Mouse (Mus musculus): ENCODE measurements around the gene Tiprl.

Tiprl gene

GRCm38 (mm10) chr1:165201445-165202012 lies 35.3 kb downstream of the Tiprl start:
- DNase-seq = no peak

- DNase-seq = no peak
Observed at GRCm38 (mm10) chr1:165200748-165201147, 36.0 kb downstream of the Tiprl start.

GRCm38 (mm10) chr1:165199639-165200038 lies 37.2 kb downstream of the Tiprl start:
- no peak for DNase-seq

GRCm38 (mm10) chr1:165198951-165199350 lies 37.8 kb downstream of the Tiprl start:
- DNase-seq = no peak

- no peak for DNase-seq
Observed at GRCm38 (mm10) chr1:165197875-165198274, 38.9 kb downstream of the Tiprl start.

GRCm38 (mm10) chr1:165195396-165195960 lies 41.3 kb downstream of the Tiprl start:
- no peak for DNase-seq

- no peak for DNase-seq
Observed at GRCm38 (mm10) chr1:165194662-165195013, 42.2 kb downstream of the Tiprl start.

GRCm38 (mm10) chr1:165193880-165194661 lies 42.7 kb downstream of the Tiprl start, which contains the start of gene Sft2d2:
Sft2d2 (minus strand) TSS chr1:165194438.
- DNase-seq = peak; percentile 58

GRCm38 (mm10) chr1:165193426-165193825 lies 43.4 kb downstream of the Tiprl start:
- DNase-seq = no peak

GRCm38 (mm10) chr1:165192714-165193264 lies 44.0 kb downstream of the Tiprl start:
- DNase-seq = no peak

- DNase-seq = no peak
Observed at GRCm38 (mm10) chr1:165192102-165192501, 44.7 kb downstream of the Tiprl start.

- DNase-seq = no peak
Observed at GRCm38 (mm10) chr1:165191611-165192010, 45.2 kb downstream of the Tiprl start.

GRCm38 (mm10) chr1:165190571-165191273 lies 46.1 kb downstream of the Tiprl start:
- DNase-seq = no peak

GRCm38 (mm10) chr1:165190068-165190467 lies 46.7 kb downstream of the Tiprl start:
- no peak for DNase-seq

- no peak for DNase-seq
Observed at GRCm38 (mm10) chr1:165188806-165189580, 47.8 kb downstream of the Tiprl start.

- no peak for DNase-seq
Observed at GRCm38 (mm10) chr1:165187357-165187756, 49.4 kb downstream of the Tiprl start.

- DNase-seq = no peak
Observed at GRCm38 (mm10) chr1:165186491-165186890, 50.3 kb downstream of the Tiprl start.

- DNase-seq = no peak
Observed at GRCm38 (mm10) chr1:165185116-165185515, 51.7 kb downstream of the Tiprl start.

GRCm38 (mm10) chr1:165184178-165184577 lies 52.6 kb downstream of the Tiprl start:
- DNase-seq = no peak

- DNase-seq = no peak
Observed at GRCm38 (mm10) chr1:165183400-165183799, 53.4 kb downstream of the Tiprl start.

GRCm38 (mm10) chr1:165179321-165179720 lies 57.5 kb downstream of the Tiprl start:
- no peak for DNase-seq

GRCm38 (mm10) chr1:165178075-165178474 lies 58.7 kb downstream of the Tiprl start:
- DNase-seq = no peak

Measured in cerebellum, adult 9-10 months (tissue).